Mouse (Mus musculus): ENCODE data around the gene Cdc6. TPM values are rescaled to one million over a fixed set of nuclear protein-coding genes. Genes with fewer than 3 reads are reported as not detected.

Cdc6 gene
- total RNA-seq (2021) = under 1 TPM; 0.13 to 0.56 TPM
- long read RNA-seq, experiment 1 = 0 reads
- long read RNA-seq, experiment 2 = 0 reads

DNA sequence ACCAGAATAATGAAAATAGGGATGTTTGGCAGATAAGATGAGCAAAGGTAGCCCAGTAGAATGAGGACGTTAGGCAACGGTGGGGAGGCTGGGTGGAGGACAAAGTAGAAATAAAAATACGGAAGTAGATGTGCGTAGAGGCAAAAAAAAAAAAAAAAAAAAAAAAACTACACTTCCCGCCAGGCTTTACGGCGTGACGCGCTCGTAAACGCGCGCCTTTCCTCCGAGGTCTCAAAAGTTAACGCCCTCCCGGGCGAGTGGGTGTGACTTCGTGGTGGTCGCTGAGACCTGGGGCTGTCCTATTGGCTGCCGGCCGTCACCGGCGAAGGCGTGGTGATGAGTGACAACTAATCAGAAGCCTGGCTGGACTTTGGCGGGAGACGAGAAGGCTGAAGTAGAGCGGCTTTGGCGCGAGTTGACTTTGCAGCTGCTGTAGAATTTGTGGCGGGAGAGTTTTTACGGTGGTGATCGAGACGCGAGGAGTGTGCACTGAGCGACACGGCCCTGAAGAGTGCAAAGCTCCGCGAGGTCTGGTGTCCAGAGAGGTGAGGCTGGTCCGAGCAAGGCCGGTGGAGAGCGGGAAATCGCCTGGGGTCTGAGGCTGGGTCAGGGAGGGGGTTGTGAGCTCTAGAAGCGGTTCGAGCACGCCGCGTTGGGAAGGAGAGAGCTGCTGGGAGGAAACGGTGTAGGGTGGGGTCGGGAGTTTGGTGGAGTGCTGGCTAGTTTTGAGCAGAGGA lies at the start of gene Cdc6:
Gene Cdc6 (plus strand): TSS at position 365 of the 737 bp plus-strand sequence.
- peak; percentile 96 for DNase-seq

GRCm38 (mm10) chr11:98858759-98859731 lies 48.6 kb upstream of the Cdc6 start:
- peak; percentile 73 for DNase-seq

- peak; percentile 92 for DNase-seq
Observed at GRCm38 (mm10) chr11:98863028-98863750, 44.4 kb upstream of the Cdc6 start, which contains the start of gene Wipf2. Gene Wipf2, plus strand, starts transcription at chr11:98863638.

DNA sequence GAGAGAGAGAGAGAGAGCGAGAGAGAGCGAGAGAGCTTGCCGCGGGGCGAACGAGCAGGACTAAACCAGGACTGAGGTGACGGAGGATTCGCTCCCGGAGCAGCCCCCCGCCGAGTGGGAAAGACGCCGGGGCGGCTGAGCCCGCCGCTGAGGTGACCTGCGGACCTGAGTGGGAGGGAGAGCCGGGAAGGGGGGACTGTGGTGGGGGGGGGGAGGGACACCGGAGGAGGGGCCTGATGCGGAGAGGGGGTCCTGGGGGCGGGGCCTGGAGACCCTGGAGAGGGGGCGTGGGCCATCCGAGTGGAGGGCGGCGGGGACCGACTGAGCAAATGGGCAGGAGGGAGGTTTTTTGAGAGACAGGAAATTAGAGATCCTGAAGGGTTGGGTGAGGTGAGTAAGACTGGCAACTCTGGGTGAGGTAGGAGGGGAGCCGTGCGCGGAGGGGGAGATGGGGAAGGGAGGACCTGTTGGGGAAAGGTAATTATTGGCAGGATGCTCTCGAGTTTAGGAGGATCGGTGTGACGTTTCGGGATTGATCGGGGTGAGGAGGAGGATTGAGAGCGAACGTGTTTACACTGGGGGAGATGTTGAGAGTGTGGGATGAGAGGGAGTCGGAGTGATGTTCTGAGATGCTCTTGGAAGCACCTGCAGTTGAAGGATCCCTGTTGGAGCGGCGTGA lies 43.7 kb upstream of the Cdc6 start:
- peak; percentile 62 for DNase-seq

DNA sequence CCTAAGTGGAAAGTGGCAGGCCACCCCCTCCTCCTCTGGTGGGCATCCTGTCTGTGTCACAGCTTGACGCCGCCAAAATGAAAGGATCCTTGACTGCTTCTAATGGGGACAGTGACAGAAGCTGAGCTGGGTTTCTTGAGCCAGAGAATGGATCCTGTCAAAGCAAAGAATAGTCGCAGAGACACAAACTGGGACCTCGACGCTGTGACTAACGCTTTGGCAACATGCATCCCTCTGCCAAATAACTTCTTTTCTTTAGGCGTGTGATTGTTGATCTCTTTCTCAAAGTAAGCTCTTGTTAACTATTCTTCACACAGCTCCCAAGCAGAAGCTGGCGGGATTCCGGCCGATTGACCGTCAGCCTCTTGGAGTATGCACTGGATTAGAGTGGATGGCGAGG lies 40.3 kb upstream of the Cdc6 start:
- no peak for DNase-seq

DNA sequence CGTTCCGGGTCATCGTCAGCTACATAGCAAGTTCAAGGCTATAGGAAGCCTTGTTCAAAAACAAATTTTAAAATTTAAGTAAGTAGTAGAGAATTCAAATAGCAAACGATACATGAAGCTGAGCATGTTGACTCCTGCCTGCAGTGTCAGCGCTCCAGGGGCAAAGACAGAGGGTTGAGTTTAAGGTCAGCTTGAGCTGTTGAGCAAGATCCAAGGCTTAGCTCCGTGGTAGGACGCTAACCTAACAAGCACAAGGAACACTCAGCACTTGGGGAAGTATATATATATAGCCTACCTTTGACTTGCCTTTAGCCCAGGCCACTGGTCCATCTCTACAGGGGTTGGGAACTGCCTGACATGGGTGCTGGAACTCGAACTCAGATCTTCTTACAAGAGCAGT lies 37.7 kb upstream of the Cdc6 start:
- DNase-seq = no peak

GRCm38 (mm10) chr11:98870791-98871190 lies 36.8 kb upstream of the Cdc6 start:
- DNase-seq = no peak

- no peak for DNase-seq
Observed at GRCm38 (mm10) chr11:98871416-98871815, 36.2 kb upstream of the Cdc6 start.

GRCm38 (mm10) chr11:98872040-98872439 lies 35.6 kb upstream of the Cdc6 start:
- DNase-seq = peak; percentile 31

- no peak for DNase-seq
Observed at GRCm38 (mm10) chr11:98873900-98874299, 33.7 kb upstream of the Cdc6 start.

DNA sequence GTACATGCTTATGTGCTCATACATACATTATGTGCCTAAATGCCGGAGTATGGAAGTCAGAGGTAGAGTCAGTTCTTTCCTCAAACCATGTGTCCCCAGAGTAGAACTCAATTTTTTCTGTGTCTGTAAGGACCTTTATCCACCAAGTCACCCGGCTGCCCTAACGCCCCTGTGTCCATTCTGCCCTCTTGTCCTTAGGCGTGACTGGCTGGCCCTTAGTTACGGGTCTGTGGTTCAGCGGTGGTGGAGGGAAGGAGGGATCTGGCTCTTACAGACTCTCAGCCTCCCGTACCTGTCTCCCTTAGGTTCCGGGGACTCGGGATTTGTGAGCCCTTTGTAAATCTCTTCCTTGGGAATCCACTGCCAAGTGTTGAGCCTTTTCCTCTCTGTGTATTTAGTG lies 30.6 kb upstream of the Cdc6 start:
- no peak for DNase-seq

GRCm38 (mm10) chr11:98887703-98888102 lies 19.9 kb upstream of the Cdc6 start:
- DNase-seq = no peak

DNA sequence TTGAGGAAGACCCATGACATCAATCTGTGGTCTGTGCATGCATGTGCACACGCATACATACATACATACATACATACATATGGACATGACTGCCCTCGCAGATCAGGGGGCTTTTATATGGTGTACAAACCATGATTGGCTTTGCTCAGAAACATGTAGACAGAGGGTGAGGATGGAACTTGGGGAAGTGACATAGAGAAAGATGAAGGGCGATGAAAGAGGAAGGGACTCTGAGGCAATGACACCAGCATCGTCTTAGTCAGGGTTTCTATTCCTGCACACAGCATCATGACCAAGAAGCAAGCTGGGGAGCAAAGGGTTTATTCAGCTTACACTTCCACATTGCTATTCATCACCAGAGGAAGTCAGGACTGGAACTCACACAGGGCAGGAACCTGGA lies 18.5 kb upstream of the Cdc6 start:
- no peak for DNase-seq

GRCm38 (mm10) chr11:98889977-98890376 lies 17.6 kb upstream of the Cdc6 start:
- DNase-seq = no peak

DNA sequence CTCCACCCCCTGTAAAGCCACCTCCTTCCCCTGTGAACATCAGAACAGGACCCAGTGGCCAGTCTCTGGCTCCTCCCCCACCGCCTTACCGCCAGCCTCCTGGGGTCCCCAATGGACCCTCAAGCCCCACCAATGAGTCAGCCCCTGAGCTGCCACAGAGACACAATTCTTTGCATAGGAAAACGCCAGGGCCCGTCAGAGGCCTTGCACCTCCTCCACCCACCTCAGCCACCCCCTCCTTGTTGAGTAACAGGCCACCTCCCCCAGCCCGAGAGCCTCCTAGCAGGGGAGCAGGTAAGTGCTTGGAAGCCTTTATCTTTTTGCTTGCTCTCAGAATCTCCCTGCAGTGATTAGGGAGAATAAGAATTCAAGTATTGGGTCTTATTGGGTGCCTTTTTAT lies 15.2 kb upstream of the Cdc6 start:
- no peak for DNase-seq

DNA sequence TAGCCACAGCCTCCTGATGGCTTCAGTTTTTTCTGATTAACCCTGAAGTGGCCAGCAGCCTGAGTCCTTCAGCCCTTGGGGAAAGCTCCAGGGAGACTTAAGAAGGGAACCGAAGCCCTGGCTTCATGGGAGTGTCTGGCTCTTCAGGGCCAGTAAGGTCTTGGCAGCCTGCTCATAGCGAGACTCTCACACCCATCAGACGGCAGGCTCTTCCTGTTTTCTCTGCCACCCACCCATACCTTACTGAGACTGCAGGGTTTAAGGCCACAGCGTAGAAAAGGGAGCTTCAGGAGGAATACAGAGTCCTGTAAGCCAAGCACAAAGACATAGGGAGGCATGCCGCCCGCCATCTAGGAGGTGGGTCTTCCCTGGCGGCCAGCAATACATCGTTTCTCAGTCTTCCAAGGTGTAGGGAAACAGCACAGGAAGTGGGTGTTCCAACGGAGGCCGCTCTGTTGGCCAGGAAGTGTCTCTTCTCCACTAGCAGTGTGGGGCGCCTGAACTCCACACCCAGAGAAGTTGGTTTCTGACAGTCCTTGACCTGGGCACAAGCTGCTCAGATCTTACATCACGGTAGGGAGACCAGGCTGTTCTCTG lies 7.0 kb upstream of the Cdc6 start:
- DNase-seq = no peak

GRCm38 (mm10) chr11:98902621-98903245 lies 4.9 kb upstream of the Cdc6 start:
- no peak for DNase-seq

- DNase-seq = no peak
Observed at GRCm38 (mm10) chr11:98904577-98904976, 3.0 kb upstream of the Cdc6 start.

- DNase-seq = no peak
Observed at GRCm38 (mm10) chr11:98905033-98905432, 2.6 kb upstream of the Cdc6 start.

- DNase-seq = no peak
Observed at GRCm38 (mm10) chr11:98905583-98905982, 2.0 kb upstream of the Cdc6 start.

DNA sequence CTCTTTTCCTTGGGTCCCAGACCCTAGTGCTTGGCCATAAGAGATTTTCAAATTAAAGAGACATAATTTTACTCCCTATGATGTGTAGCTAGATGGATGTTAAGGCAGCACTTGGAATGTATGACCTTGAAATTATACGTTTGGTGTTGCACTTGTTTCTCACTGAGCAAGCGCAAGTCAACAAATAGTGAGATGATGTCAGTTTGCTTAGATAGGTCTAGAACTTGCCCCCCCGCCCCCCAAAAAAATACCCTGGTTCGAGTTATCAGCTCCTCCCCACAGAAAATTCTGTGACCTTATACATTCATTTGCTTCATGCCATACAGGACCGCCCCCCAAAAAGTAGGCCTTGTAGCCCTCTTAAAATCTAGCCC lies 551 bp upstream of the Cdc6 start:
- DNase-seq = no peak
